Mouse (Mus musculus): Measurements from ENCODE around the gene Dpt. TPM values are rescaled to one million over a fixed set of nuclear protein-coding genes. Genes with fewer than 3 reads are reported as not detected.

The Dpt gene
- polyA plus RNA-seq, 1 experiment from 2014 or later: 0.87 TPM

DNA sequence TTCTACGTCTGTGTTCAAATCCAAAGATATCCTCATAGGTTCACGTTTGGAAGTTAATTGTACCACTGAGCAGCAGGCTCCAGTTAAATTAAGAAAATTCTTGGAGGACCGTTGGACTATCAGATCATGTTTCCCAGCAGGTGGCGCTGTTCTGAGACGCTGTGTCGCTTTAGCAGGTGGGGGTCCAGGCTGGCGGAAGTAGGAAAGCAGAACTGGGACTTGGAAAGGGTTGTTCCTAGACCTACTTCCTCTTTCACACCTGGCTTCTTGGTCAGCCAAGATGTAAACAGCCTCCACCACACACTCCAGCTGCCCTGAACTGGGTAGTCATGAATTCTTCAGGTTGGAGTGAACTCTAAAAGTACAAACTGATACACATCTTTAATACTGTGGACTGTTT, 74.2 kb downstream of the Dpt start:
- Histone ChIP-seq H3K9me3 (no peaks in the 10 kb centered on the region), H3K9ac (no peak overlapping the region), H3K27me3 (no peaks in the 10 kb centered on the region), H3K4me3 (no peak overlapping the region), H3K36me3 (no peaks in the 10 kb centered on the region), H3K4me2 (no peak overlapping the region), H3K4me1 (replicated peaks) (no peaks in the 10 kb centered on the region), H3K27ac (replicated peaks) (no peak overlapping the region)
- ATAC-seq (ENCODE audit: low read depth): no peak
- WGBS: 54% methylated on average over 7 of the region's 7 CpGs

Other genes with a start within 250 kb of the Dpt start
- gene Xcl1, start 138.9 kb downstream of the Dpt start, polyA plus RNA-seq (2015; fragmentation: Nextera tagmentation; extraction: Ambion mirVana): not detected in 2 replicates

All from neural tube, embryonic 13.5 days (tissue).